Mouse (Mus musculus): ENCODE measurements around the gene Pla2g2f. TPM values are rescaled to one million over a fixed set of nuclear protein-coding genes. Genes with fewer than 3 reads are reported as not detected.

The Pla2g2f gene
- total RNA-seq (2021), result 1 to 10 TPM; 1.6 to 2.3 TPM
- long read RNA-seq, experiment 1, partial matches to known transcripts, result 0 of 2 reads
- long read RNA-seq, experiment 1, other reads (novel, unspliced or antisense), result 0 of 2 reads
- long read RNA-seq, experiment 2, result 0 reads

GRCm38 (mm10) chr4:138757416-138757815 lies at the start of gene Pla2g2f:
Pla2g2f (minus strand) TSS chr4:138757626.
- no peak for DNase-seq (ENCODE audit: low spot score in 2 of 2)
- no peak for TF ChIP-seq CTCF (conservative IDR thresholded peaks at IDR 0.05)
- no peak within 1 kb of the TSS for H3K4me3 ChIP-seq
- H3K27ac ChIP-seq, result peak within 1 kb of the TSS; percentile 64; the same call in 1 of the 2 replicates

GRCm38 (mm10) chr4:138806920-138807541 lies 49.6 kb upstream of the Pla2g2f start:
- TF ChIP-seq CTCF (conservative IDR thresholded peaks at IDR 0.05), result no peak
- H3K4me3 ChIP-seq, result no peak overlapping the region
- DNase-seq (ENCODE audit: low spot score in 2 of 2), result no peak
- H3K27ac ChIP-seq, result no peak overlapping the region

DNA sequence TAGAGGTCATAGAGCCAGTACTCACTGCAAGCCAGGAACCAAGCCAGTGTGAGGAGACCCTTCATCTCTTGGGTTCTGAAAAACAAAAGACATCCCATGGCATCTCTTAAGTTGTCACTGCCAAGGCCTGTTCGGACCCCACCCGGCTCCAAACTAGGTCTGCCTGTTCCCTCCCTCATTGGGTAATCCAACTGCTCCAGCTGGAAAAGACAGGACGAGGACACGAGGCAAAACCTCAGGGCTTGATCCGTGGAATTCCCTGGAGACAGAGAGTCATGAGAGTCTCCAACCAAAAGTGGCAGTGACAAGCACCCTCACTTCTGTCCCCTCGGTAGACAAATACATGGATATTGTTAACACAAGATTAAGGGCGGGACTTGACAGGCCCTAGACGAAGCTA lies 48.7 kb upstream of the Pla2g2f start:
- no peak overlapping the region for H3K27ac ChIP-seq
- no peak for TF ChIP-seq CTCF (conservative IDR thresholded peaks at IDR 0.05)
- DNase-seq (ENCODE audit: low spot score in 2 of 2), result no peak
- H3K4me3 ChIP-seq, result no peak overlapping the region

DNA sequence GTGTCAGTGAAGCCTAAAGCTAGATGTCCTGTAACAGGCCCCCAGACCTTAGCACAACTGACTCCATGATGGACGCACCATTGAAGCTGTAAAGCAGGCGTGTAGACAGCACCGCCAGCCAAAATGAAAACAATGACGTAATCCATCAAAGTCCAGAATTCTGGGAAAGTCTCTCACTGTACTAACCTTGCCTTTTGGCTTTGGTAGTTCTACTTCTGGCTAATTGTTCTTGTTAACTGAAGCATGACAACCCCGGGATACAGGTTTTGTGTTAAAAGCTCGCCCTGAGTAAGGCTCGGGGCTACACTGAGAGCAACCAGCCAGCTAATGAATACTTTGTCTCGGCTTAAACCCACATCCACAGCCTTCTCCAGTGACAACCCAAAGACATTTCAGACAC lies 47.8 kb upstream of the Pla2g2f start:
- DNase-seq (ENCODE audit: low spot score in 2 of 2), result no peak
- H3K4me3 ChIP-seq, result no peak overlapping the region
- H3K27ac ChIP-seq, result no peak overlapping the region
- no peak for TF ChIP-seq CTCF (conservative IDR thresholded peaks at IDR 0.05)

- no peak overlapping the region for H3K4me3 ChIP-seq
- no peak overlapping the region for H3K27ac ChIP-seq
- no peak for DNase-seq (ENCODE audit: low spot score in 2 of 2)
- TF ChIP-seq CTCF (conservative IDR thresholded peaks at IDR 0.05), result no peak
Measured at GRCm38 (mm10) chr4:138802917-138803316, 45.5 kb upstream of the Pla2g2f start.

- no peak for DNase-seq (ENCODE audit: low spot score in 2 of 2)
Measured at GRCm38 (mm10) chr4:138801631-138802030, 44.2 kb upstream of the Pla2g2f start.

GRCm38 (mm10) chr4:138800134-138800744 lies 42.8 kb upstream of the Pla2g2f start:
- no peak overlapping the region for H3K27ac ChIP-seq
- no peak for TF ChIP-seq CTCF (conservative IDR thresholded peaks at IDR 0.05)
- no peak for DNase-seq (ENCODE audit: low spot score in 2 of 2)
- no peak overlapping the region for H3K4me3 ChIP-seq

More at GRCm38 (mm10) chr4:138801631-138802030, 44.2 kb upstream of the Pla2g2f start:
- Histone ChIP-seq H3K4me3 (no peak overlapping the region), H3K27ac (no peak overlapping the region)
- TF ChIP-seq CTCF (conservative IDR thresholded peaks at IDR 0.05), result no peak

DNA sequence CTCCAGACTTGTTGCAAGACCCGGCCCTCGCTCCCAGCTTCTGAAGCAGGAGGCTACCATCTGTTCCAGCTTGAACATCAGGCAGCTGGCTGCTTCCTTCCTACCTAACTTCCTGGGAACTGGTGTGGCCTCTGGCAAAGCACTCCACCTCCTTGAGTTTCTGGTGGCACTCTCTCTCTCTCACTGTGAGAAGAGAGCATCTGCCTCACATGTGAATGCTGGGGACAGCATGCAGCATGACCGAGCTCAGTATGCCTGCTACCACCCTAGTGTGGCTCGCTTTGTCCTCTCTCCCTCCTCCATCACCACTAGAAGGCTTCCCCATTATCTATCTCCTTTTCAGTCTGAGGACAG lies 39.8 kb upstream of the Pla2g2f start:
- no peak for DNase-seq (ENCODE audit: low spot score in 2 of 2)
- TF ChIP-seq CTCF (conservative IDR thresholded peaks at IDR 0.05), result no peak
- Histone ChIP-seq H3K4me3 (no peak overlapping the region), H3K27ac (no peak overlapping the region)

GRCm38 (mm10) chr4:138796513-138797216 lies 39.2 kb upstream of the Pla2g2f start:
- no peak overlapping the region for H3K4me3 ChIP-seq
- DNase-seq (ENCODE audit: low spot score in 2 of 2), result no peak
- TF ChIP-seq CTCF (conservative IDR thresholded peaks at IDR 0.05), result no peak
- no peak overlapping the region for H3K27ac ChIP-seq

DNA sequence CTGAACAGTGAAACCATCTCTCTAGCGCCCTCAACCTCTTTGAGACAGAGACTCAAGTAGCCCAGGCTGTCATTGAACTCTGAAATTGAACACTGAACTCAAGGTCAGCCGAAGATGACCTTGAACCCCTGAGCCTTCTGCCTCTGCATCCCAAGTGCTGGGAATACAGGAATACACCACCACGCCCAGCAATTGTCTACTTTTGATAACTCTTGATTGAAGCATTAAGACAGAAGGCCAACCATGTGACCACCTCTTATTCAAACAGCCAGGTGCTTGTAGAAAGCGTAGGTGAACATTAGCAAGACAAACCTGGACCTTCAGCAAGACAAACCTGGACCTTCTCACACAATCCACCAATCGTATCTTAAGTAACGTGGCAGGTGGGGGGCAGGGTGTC lies 36.9 kb upstream of the Pla2g2f start:
- TF ChIP-seq CTCF (conservative IDR thresholded peaks at IDR 0.05), result no peak
- Histone ChIP-seq H3K4me3 (no peak overlapping the region), H3K27ac (no peak overlapping the region)
- DNase-seq (ENCODE audit: low spot score in 2 of 2), result no peak

DNA sequence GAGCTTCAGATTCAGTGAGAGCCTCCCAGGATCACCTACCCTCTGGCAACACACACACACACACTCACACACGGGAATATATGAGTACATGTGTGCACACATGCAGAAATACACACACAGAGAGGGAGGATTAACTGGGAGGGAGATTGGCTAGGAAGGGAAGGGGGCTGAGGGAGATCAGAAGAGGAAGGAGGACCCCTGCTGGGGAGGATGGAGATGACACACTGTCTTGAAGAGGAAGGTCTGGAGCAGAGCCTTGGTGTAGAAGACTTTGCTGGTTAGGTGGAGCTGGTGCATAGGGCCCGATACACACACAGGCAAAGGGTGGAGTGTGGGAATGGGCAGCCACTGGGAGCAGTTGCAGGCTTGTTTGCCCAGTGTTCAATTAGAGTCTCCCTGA lies 35.9 kb upstream of the Pla2g2f start:
- DNase-seq (ENCODE audit: low spot score in 2 of 2), result peak; percentile 59 to 68

DNA sequence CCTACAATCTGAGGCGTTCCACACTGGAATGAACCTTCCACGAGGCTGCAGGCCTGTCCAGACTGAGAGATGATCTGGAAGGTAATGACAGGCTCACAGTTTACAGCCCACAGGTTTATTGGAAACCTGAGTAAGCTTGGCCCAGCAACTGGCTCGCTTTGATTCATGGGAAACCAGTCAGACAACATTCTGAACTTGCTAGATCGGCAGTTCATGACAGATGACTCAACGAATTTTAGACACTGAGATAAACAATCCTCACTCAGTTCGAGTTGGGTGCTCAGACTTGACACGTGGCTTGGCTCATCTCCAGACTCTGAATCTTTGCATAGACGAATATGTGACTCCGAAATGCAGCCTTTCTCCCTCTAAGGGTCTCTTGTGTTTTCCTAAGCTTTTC lies 35.2 kb upstream of the Pla2g2f start:
- TF ChIP-seq CTCF (conservative IDR thresholded peaks at IDR 0.05), result no peak
- no peak overlapping the region for H3K4me3 ChIP-seq
- no peak for DNase-seq (ENCODE audit: low spot score in 2 of 2)
- H3K27ac ChIP-seq, result no peak overlapping the region

More for the DNA sequence above, 35.9 kb upstream of the Pla2g2f start:
- no peak overlapping the region for H3K4me3 ChIP-seq
- no peak overlapping the region for H3K27ac ChIP-seq
- TF ChIP-seq CTCF (conservative IDR thresholded peaks at IDR 0.05), result peak; percentile 77

GRCm38 (mm10) chr4:138791452-138791851 lies 34.0 kb upstream of the Pla2g2f start:
- no peak overlapping the region for H3K27ac ChIP-seq
- no peak overlapping the region for H3K4me3 ChIP-seq
- no peak for TF ChIP-seq CTCF (conservative IDR thresholded peaks at IDR 0.05)

More at GRCm38 (mm10) chr4:138791452-138791851, 34.0 kb upstream of the Pla2g2f start:
- DNase-seq (ENCODE audit: low spot score in 2 of 2), result no peak

All from layer of hippocampus, adult 2 months (tissue).